Mouse (Mus musculus) retina, embryonic 14.5 days (tissue): Measurements from ENCODE around the gene Umodl1.

Source experiments
- DNase-seq: peaks from one replicate; pipeline ENCODE4 v3.0.0-alpha.2; 2015; ENCODE audit warnings: low spot score

The Umodl1 gene

DNA sequence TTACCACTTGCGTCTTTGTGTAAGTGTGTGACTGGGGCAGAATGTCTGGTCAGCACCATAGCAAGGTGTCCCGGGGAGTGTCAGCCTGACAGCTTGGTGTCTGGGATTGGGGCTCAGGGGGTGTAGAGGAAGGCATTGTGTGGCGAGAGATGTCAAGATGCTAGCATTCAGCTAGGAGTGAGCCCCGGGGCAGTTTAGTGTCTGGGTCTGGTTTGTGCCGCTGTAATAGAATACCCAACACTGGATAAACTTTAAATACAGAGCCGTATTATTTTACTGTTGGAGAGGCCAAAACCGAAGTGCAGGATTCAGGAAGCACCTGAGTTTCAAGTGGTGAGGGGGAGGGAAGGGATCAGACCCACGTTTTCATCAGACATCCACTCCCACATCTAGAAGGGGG is 82.9 kb downstream of the Umodl1 start:
- DNase-seq = no peak

DNA sequence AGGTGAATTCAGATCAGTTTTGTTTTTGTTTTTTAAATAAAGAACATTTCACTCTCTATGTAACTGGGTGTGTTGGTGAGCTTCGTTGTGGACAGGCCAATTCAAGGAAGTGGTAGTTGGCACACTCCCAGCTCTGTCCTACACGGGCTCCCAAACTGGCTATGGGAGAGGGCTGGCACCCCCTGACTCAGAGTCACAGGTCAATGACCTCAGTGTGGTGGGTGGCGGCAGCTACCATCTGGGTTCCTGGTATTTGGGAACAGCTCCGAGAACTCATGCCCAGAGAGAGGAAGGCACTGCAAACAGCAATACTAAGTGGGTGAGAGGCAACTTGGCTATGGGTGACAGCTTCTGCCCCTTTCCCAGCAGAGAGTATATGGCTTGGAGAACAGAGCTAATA is 83.9 kb downstream of the Umodl1 start:
- no peak for DNase-seq

DNA sequence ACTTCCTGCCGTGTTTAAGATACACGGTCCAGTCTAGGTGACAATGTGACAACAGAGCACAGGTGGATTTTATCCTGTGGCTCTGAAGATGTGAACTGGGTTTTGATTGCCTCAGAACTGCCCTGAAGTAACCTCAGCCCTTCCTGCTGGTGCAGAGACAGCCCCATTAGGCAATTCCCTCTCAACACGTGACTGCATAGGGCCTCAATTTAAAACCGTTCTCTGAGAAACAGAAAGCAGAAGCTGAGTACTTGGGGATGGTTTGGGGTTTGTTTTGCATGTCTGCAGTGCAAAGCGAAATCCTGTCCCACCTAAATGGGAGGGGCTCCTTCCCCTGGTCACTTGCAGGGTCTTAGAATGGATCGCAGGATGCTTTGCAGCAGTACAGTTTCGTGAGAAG is 85.2 kb downstream of the Umodl1 start:
- no peak for DNase-seq

DNA sequence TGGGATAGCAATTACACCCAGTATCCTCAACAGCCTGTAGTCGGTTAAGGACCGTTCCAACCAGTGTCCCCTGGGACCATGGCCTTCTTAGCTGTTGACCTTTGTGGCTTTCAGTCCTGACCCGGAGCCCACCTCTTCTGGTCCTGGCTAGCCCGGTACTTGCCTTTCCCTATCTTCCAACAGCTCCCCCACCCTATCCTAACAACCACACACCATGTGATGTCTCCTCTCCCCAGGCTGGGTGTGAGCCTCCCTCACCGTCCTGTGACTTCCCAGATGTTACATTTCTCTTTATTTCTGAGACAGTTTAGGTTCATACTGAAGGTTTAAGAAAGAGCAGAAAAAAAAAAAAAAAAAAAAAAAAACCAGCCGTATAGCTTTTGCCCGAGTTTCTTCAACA is 86.0 kb downstream of the Umodl1 start:
- no peak for DNase-seq

DNA sequence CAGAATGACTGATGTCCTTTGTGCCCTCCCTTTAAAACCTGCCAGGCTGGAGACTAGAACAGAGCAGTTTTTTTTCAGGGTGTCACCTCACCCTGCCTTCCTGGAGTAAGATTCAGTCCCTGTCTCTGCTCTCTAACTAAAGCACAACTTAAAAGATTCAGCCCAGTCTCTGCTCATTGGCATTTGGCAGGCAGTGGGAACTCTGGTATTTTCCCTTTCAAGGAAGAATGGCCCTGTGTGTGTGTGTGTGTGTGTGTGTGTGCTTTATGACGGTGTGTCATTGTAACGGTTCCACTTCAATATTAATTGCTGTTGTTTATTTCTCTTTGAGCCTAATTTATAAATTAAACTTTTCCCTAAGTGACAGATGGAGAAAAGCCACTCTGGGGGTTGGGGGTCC is 88.3 kb downstream of the Umodl1 start:
- no peak for DNase-seq

DNA sequence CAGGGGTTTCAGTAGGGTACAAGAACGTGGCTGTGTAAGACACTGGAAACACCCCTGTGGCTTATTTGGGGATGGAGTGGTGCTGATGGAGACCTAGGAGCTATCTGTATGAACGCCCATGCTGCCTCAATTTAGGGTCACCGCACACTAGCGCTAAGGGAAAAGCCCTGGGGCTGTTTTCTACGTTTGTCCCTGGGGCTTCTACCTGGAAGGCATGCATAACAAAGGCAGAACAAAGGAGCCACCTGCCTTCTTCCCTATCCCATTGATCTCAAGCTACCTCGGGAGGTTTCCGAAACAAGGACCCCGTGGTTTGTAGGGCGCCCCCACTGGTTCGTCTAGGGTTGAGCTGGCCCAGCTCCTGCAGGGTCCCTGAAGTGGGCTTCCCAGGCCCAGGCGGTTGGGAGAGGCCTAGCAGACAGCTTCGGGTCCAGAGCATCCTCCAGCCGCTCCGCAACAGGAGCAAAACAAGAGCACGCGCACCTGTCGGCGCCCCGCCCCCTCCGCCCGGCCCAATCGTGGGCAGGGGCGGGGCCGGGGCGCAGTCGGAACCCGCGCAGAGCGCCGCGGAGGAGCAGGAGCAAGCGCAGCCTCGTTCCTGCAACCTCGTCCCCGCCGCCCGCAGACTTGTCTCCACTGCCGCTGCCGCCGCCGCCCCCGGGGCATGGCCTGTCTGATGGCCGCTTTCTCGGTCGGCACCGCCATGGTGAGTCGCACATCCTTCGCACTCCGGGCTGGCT is 102.9 kb downstream of the Umodl1 start, which contains the start of gene Abcg1:
Gene Abcg1 (plus strand): TSS at position 525 of the 740 bp plus-strand sequence.
- DNase-seq = peak; percentile 77

DNA sequence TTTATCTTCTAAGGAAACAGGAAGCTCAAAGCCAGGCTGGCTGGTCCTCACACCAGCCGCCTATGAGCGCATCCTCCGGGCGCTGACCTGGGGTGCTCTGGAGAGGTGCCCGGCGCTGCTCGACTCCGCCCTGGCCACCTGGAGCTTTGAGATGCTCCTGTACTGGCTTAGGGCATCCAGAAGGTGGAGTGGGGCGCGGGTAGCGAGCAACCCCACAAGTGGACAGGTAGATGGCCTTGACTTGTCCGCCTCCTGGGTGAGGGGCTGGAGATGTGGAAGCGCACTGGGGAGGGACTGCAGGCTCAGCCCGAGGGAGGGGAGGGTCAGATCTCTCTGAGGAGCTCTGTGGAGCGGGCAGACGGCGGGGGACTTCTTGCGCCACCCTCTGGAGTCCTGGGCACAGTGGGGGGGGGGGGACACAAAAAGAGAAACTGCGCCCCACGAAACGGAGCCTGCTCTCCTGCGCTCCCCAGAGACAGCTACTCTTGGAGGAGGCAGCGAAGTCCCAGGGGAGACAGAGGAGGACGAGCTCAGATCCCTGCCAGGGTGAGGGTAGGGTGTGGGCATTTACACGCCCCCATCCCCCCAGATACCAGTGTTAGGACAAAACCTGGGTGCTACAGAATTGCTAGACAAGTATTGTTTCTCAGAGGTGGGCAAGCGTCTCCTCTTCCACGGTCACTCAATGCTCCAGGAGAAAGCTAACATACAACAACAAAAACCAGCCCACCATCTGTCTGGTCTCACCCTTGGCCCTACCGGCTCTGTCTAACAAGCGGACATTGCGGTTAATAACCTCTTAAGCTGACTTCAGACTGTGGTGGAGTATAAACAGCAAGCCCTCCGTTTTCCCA is 103.7 kb downstream of the Umodl1 start:
- DNase-seq = peak; percentile 34

DNA sequence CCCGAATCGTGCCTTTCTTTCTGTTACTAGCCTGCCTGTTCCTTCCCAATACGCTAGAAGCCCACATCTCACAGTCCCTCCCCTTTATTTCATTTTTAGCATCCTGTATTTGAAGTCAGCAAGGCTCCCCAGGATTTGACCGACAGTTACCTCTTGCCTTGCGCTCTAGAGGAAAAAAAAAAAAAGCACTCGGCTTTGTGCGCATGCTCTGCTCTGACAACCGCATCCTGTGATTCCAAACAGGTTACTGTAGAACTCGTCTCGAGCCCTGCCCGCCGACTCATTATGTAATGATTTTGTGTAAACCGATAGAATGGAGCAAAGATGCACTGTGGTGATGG is 104.3 kb downstream of the Umodl1 start:
- DNase-seq = peak; percentile 78

DNA sequence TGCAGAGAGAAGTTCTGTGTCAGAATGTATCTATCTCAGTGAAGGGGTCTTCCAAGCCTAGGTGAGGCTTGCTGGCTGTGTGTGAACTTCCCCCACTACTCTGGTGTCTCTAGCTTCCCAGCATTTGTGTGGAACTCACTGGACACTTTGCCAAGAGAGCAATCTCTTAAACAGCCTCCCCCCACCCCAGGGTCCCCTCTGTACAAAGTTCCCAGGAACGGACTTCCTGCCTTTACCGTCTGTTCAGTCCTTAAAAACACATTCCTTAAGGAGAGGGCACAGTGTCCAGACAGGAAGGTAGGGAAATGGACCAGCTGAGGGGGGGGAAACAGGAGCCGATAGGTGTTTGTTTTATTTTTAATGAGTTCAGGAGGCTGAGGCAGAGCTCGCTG is 105.8 kb downstream of the Umodl1 start:
- DNase-seq = no peak
